Mouse (Mus musculus) spleen, embryonic (tissue): ENCODE data around the gene Tns3.

Experiments
- CTCF ChIA-PET: fragments of 350-600 bp; sonication (Branson Sonifier 250); formaldehyde crosslinking; loops from one replicate; lab custom pipeline; 2022; lab: Charles Lee

Gene Tns3

DNA sequence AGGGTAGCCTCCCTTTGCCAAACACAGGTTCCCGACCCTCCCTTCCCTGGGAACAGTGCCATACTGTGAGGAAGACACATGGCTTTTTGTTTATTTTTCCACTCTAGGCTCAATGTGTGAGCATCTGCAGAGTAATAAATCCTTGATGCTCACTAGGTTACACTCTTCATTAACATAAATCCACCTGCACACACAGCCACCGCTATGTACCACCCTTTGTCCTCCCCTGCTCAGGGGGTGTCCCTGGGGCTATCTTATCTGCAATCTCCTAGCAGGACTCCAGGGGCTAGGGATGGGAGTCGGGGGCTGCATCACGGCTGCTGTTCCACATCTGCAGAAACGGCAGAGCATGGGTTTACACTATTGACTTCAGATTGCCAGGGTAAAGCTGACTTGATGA, 182.4 kb downstream of the Tns3 start:
- CTCF ChIA-PET = no interaction called here

DNA sequence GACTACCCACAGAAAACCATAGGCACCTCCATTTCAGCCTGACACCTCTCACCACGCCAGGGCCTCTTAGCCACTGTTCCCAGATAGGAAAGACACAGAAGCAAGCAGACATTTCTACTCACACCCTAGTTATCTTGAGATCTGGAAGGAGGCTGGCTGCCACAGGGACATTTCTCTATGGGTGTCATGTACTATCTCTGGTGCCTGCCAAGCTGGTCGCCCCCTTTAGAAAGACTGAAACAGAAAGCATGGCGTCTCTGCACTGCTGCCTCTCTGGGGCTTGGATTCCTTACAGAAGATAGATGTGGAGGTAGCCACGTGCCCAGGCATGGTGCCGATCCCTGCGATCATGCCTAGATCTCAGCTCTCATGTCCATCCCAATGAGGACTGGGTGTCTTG, 182.8 kb downstream of the Tns3 start:
- CTCF ChIA-PET = no interaction called here

DNA sequence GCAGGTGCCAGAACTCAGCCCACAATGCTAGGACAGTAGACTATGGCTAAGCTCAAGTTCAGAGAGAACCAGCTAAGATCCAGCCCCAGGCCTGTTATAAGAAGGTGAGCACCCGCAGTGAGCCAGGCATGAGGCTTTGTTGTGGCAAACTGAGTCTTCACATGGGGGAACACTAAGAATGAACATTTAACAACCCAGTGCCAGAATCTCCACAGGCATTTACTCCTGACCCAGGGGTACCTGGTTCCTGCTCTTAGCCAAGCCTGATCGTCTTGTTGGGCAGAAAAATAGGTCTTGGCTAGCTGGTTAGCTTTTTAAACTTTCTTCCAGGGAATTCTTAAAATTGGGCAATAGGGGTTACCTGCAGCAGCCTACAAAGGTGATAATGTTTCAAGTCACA, 184.5 kb downstream of the Tns3 start:
- CTCF ChIA-PET = no interaction called here

DNA sequence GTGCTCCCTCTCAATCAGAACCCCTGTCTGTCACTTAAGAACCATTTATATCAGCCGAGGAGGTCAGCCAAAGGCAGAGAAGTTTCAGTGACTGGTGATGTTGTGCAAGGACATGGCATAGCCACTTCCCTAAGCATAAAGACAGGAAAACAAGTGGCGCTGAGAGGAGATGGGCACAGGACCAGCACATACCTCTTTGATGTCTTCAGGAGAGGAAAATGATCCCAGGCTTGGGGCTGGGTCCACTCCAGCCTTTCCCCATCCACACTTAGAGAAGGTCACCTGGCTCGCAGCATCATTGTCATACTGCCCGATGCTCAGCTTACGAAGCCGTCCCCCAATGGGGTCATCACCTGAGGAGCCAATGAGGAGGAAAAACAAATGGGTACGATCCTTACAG, 185.0 kb downstream of the Tns3 start:
- CTCF ChIA-PET = no interaction called here

DNA sequence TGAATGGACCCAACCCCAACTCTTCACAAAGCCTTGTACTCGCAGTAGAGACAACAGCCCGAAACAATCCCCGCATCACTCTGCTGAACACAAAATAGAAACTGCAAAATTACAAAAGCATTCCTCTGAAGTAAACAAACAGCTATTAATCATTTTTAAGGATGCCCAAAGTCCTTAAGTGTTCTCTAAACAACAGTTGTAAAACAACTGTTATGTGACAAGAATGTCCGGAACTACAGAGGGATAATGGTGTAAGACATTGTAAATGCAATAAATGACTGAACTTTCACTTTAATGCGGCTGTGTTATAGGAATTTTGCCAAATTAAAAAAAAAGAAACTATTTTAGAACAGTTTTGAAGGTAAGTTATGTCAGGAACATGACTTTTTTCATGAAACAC, 190.7 kb downstream of the Tns3 start:
- CTCF ChIA-PET = no interaction called here

DNA sequence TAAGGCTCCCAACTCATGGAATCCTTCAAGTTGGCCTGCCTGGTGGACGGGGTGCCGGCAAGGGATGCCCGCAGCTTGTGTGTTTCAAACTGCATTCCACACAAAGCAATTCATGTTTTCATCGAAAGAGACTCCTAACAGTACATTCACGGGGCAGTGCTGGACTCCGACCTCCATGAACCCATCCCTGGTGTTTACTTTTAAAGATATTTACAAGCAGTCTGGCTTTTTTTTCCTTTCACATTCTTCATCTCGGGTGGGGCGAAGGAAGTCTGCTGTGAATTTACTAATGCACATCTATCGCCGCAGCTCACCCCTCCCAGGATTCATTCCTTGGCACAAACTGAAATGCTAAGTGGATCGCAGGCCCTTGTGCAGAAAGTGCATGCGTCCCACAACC, 191.9 kb downstream of the Tns3 start:
- CTCF ChIA-PET = no interaction called here

DNA sequence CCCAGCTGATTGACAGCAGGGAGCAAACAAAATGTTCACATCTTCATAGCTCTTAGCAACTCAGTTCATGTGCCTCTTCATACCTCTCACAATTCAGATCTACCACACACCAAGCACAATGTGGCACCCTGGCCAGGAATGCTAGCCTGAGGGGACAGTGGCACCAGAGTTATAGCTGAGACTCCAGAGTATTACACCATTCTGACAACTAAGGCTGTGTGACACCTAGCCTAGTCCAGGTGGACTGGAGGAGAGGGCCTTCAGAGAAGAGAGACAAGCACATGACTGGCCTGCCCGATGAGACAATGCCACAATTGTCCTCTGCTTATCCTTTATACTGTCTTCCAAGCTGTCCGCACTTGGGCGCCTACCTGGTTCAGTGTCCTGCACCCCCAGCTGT, 192.8 kb downstream of the Tns3 start:
- CTCF ChIA-PET = no interaction called here

DNA sequence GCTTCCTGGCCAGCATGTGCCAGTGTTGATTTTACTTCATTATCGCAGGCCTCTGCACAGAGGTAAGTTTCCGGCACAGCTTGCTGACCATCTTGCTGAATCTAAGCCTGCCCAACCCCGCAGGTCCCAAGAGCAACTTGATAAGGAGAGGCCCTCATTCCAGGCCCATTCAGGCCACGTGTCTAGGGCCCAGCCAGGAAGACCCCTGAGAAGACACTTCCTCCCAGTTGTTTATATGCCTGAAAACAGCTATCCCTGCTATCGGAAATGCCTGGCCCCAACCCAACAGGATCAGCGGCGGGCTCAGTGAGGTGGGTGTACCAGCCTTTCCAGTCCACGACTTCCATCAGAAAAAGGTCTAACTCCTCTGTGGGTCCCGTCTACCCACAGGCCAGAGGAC, 194.8 kb downstream of the Tns3 start:
- CTCF ChIA-PET = no interaction called here

DNA sequence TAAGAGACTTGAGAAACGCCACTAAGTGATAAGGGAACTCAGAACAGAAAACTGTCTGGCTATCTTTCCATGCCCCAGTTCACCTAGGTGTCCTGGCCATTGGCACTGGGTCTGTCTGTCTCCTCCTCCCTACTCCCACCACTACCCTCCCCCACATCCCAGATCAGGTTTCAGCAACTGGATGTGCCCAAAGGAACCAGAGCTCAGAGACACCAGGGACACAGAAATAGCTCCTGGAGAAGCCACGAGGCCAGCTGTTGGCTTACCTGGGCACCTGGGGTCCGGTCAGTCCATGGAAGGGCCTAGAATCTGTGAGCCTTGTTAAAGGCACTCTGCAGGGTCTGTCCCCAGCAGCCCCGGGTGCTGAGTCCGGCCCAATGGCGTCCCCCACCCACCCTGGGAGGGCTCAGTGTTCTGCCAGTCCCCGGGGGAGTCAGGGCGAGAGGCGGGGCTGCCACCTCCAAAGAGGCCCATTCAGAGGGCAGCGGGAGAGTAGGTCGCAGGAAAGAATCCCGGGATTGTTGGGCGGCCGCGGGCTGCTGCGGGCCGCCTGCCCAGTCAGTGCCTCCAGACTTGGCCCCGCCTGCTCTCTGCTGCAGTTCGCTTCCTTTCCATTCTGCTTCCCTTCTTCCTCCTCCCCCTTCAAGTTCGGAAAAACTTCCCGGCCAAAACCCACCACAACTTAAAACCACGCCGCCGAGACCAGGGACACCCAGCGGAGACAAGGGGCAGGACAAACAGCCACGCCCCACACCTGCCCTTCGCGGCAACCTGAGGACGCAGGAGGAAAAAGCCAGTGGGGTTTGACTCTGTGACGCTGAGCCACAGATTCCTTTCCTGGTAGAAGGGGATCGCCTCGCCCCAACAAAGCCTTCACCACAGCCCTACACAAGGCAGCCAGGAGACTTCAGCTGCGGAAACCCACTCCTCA, 195.9 kb downstream of the Tns3 start:
- CTCF ChIA-PET = no interaction called here

DNA sequence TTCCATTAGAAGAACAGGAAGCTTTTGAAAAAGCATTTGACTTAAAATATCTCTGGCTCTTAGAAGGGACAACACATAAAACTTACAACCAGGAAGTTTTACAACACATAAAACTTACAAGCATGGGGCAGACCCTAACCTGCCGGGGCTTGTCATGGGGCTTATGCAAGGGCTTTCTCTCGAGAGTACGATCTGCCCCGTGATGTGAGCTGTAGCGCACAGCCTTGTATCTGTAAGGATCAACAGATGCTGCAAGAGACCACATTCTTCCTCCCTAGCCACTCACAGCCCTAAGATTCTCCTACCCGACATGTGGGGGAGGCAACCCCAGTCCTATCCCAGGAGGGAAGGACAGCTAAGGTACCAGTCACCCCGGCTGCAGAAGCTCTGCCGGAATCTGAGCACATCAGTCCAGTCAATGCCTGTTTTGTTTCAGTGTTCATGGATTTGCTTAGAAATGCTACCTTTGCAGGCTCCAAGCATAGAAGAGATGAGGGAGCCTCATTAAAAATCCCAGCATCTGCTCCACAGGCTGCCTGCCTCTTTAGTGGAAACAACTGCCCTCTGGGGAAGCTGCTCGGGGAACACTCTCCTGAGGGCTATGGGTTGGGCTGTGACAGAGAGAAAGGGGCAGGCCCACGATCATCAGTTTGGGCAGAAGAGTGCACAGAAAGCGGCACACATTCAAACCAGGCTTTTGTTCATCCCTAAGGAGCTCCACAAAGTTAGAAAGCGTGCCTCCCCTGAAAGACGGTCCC, 196.8 kb downstream of the Tns3 start:
- CTCF ChIA-PET = no interaction called here

DNA sequence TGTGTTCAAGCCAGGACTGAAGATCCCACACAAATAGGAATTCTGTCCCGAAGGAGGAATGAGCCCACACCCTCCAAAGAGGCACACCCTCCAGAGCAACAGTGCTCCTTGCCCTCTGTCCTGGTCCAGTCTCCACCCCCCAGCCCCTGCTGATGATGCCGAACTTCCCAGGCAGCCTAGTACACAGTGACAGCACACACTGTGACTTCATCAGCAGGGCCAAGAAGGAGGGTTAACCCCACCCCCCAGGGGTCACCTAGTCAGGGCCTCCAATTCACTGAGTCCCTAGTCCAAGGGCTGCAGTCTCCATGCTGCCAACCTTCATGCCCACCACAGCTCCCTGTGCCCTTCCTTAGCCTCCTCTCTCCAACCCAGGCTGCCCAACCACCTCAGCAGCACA, 200.5 kb downstream of the Tns3 start:
- CTCF ChIA-PET = no interaction called here

DNA sequence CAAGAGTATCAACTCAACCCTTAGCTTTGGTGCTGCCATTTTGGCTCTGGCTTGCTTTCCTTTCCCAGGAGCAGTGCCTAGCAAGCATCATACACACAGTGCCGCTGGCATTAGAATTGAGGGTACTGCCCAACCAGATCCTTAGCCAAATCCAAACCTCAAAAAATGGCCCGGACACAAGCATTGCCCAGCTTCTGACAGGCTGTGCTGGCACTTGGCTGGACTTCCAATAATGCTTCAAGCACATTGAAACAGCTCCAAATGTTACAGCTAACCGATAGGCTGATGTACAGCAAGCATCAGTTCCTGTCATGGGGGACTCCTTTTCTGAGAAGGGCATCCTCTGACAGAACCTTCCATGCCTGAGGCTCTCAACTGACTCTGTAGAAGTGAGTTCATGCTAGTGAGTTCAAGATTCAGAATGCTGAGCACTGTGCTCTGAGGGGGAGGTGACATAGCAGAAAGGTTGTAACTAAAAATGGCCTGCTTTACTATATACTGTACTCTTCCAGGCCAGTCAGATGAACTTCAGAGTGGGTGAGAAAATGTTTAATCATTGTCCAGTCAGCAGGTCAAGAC, 201.4 kb downstream of the Tns3 start:
- CTCF ChIA-PET = no interaction called here

DNA sequence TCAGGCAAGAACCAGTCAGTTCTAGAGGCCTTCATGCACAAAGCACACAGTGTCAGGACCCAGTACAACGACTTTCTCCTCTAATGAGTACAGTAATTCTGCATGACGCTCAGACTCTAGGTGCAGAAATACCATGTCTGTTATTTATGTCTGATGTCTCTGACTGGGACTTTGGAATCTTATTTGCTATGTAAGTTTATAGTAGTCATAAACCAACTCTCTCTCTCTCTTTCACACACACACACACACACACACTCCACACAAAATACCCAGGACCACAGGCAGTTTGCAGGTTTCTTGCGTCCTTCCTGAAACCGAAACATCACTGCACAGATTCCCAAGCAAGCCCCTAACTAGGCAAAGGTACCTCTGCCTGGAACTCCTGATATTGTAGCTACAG, 203.5 kb downstream of the Tns3 start:
- CTCF ChIA-PET = no interaction called here

DNA sequence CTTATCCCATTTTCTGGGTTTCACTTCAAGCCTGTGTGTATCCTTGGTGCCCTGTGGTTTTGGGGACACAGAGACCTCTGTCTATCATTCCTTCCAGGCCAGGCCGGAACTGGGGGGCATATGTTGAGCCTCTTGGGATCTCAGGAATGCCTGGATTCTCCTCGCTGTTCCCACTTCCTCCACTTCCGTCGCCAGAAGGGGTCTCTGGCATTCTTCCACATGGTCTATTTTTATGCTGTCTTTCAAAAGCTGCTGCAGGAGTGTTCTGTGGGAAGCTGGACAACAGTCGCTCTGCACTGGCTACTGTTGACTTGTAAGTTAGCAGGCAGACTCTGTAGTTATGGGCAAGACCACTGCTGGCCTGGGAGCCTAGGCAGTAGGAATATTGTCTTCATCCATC, 206.4 kb downstream of the Tns3 start:
- CTCF ChIA-PET = no interaction called here

DNA sequence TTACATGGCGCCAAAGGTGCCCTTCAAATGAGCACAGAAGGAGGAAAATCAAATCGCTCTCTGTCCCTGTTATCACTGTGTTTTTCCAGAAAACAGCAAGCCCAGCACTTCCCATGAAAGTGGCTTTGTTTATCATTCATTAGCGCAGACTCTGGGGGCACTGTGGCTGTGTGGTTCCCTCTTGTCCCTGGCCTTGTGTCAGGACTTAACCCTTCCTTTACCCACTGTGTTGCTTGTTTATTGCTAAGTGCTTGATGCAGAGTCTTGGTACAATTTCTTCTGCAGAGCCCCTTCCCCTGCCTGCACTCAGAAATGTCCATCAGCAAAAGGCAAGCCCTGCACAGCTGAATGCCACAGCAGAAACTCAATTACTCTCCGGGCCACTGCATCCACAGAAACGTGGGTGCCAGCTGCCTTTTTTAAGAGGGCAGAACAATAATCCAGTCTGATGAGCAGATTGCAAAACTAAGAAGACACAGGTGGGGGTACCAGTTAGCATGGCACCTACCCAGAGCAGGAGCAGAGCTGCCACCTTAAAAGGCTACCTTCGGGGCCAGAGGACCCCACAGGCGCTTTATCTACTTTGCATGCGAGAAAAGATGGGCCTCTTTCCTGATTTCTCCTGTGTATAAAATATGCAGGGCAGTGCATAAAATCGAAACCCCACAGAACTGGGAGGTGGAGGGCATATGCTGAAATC, 207.6 kb downstream of the Tns3 start:
- CTCF ChIA-PET = no interaction called here

DNA sequence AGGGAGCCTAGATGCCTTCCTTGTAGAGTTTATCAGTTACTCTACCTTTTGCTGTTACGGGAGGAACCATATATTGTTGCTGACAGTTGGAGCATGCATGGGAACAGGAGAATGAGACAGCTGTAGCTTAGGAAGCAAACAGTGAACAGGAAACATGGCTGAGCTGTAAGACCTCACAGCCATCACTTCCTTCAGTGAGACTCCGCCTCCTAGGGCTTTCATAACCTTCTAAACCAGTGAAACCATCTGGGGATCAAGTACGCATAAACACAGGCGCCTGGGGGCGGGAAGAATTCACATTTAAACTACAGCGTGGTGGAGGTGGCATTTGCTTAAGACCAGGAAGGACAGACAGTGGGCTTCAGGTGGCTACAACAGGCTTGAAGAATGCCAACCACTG, 208.7 kb downstream of the Tns3 start:
- CTCF ChIA-PET = no interaction called here

DNA sequence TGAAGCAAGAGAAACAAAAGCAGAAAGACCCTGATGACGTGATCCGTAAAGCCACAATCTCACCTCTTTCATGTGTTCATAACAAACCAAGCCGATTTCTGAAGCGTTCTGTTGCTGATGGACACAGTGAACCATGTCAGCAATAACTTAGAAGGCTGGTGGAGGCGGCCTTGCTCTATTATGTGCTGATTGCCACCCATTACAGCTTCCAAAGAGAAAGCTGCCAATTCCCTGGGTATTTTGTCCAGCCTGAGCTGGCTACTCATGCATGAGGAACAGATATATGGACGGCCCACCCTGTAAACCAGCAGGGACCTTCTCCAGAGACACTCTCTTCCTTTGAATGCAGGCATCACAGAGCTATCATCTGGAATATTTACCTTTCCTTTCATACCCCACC, 211.1 kb downstream of the Tns3 start:
- CTCF ChIA-PET = no interaction called here

DNA sequence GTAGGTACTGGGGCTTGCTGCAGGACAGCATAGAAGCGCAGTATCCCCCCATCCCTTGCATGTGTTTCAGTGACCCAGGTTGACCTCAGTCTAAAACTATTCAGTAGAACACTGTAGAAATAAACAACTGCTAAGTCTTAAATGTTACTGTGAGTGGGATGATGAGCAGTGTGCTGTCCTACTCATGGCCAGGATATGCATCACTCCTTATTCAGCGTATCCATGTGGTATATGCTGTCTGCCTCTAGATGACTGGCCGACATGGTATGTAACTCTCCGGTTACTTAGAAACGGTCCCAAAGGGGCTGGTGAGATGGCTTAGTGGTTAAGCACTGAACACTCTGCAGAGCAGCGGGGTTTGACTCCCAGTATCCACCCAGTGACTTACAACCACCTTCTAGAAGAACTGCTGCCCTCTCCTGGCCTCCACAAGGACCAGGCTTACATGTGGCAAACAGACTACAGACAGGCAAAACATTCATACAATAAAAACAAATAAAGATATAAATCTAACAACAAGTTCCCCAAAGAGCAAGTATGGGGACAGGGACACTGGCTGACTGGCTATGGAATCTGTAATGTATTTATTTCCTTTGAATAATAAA, 212.6 kb downstream of the Tns3 start:
- CTCF ChIA-PET = no interaction called here

DNA sequence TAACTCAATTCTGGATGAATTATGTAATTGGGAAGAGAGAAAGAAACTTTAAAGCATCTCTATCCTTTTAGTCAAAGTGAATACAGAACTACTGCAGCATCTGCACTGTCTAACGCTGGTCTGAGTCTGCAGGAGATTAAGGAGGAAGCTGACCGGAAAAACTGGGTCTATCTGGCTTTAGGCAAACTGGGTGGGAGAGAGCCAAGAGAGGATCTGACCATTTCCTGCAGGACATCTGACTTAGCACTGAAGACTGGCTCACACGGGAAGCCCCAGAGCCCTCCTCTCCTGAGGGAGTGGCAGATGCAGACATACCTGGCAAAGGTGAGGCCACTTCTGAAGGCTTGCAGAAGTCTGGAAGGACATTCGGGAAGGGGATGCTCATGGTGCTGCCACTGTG, 213.8 kb downstream of the Tns3 start:
- CTCF ChIA-PET = no interaction called here

DNA sequence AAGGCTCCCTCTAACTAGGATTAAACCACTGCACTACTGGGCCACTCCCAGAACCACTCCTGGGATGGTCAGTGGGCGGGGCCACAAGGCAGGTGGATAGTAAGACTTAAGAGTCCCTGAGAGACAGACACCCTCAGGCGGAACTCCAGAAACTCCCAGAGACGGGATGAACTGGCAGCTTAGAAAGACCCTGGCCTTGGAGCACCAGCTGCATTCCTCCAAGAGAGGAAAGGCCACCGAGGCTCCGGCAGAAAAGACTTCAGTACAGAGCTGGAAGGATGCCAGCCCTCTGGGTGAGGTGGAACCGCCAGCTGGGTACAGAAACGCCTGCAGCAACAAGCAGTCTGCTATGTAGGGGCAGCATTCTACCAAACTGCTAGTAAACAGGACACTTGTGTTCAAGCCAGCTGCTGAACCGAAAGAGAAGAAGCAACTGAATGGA, 218.4 kb downstream of the Tns3 start:
- CTCF ChIA-PET = no interaction called here

DNA sequence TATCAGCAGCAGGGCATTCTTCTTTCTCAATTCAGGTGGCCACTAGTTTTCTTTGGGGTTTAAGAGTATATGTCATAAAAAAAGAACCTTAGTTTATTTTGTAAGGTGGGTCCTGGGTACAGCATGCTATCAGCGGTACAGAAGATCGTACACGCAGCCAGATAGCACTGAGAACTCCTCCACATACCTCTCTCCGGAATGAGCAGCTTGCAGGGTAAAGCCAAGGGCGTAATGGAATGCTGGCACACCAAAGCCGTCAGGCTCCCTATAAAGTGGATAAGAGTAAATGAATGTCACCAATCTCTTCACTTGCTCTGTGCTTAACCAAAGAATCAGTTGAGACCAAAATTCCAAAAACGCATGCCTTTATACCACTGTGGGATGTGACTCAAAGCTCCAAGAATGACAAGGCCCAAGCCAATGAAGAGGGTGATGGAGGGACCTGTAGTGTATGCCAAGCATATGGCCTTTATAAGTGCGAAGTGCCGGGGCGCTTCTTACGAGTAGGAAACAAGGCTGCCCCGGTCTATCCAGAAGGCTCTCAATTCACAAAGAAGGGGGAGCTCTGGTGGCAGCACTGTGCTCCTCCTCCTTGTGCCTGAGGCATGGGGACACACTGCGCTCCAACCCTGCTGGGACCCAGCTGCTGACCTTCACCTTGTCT, 219.4 kb downstream of the Tns3 start:
- CTCF ChIA-PET = no interaction called here
